Mouse (Mus musculus) megakaryocyte progenitor cell, adult 5-6 weeks (primary cell): ENCODE measurements around the gene Ugdh. TPM values are rescaled to one million over a fixed set of nuclear protein-coding genes. Genes with fewer than 3 reads are reported as not detected.
A peak's percentile ranks its signal among the peaks of the same experiment; 100 is the strongest.

Experiments
- ATAC-seq: replicated peaks from 2 replicates; pipeline ENCODE4 v1.8.0; 2016; ENCODE audit warnings: mild to moderate bottlenecking, moderate TSS enrichment, inconsistent platforms; ENCODE audit not compliant: poor library complexity
- total RNA-seq, 2 experiments: library from RNA; stranded (forward) in 1 of 2; stranded (reverse) in 1 of 2; fragments of 157-497, 149-512 nt in 1 of 2; fragments of 200-1000 nt in 1 of 2; gene quantifications; 2 replicates each; pipeline versions ENCODE4 v1.2.3 to v1.2.4; 2015 to 2017

Ugdh gene
- total RNA-seq, 2 experiments from 2014 or later, result 48.0 to 80.5 TPM

- ATAC-seq, result 0 out of 2 replicates have a peak, but pooled peaks have one; percentile 7
These were observed 1.0 kb downstream of the Ugdh start for GRCm38 (mm10) chr5:65434471-65435362.

GRCm38 (mm10) chr5:65429441-65429840, 6.3 kb downstream of the Ugdh start:
- no peak for ATAC-seq

DNA sequence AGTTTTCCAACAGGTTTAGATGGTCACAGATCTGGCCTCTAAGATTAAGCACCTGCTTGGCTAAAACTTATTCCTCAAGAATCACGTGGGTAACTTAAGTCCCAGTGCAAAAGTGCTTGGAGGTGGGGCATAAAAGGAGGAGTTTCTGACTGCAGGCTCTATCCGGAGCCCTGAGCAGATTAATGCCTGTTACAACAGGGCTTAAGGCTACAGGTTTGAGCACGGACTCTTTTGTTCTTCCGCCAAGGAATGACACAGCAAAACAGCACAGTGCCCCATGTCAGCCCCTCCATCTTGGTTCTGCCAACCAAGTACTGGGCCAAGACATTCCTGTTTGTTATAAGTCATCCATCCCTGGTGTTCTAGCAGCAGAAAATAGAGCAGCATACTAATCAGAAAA, 7.4 kb downstream of the Ugdh start:
- peak; percentile 61 for ATAC-seq

- no peak for ATAC-seq
These were observed 10.5 kb downstream of the Ugdh start for GRCm38 (mm10) chr5:65425251-65425650.

DNA sequence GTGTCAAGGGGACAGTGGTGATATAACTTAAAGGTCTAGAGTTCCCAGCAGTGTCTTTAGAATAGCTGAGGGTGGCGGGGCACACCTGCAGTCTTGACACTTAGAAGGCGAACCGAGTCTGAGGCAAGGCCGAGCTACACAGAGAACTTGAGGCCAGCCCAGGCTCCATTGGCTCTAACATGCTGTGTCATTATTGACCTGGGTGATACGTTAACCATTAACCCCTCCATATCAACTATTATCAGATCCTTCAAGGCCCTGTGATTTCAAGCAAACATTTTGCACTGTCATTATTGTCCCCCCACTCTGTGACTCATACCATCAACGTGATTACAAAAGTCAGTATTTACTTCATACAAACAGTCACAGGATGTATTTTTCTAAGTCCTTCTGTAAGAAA, 11.5 kb downstream of the Ugdh start:
- ATAC-seq, result no peak

- no peak for ATAC-seq
These were observed 12.9 kb downstream of the Ugdh start for GRCm38 (mm10) chr5:65422803-65423202.

- no peak for ATAC-seq
These were observed 14.9 kb downstream of the Ugdh start for GRCm38 (mm10) chr5:65420822-65421221.

GRCm38 (mm10) chr5:65419136-65419535, 16.6 kb downstream of the Ugdh start:
- ATAC-seq, result no peak

- peak; percentile 99 for ATAC-seq
These were observed 19.9 kb downstream of the Ugdh start for GRCm38 (mm10) chr5:65415653-65416458.

DNA sequence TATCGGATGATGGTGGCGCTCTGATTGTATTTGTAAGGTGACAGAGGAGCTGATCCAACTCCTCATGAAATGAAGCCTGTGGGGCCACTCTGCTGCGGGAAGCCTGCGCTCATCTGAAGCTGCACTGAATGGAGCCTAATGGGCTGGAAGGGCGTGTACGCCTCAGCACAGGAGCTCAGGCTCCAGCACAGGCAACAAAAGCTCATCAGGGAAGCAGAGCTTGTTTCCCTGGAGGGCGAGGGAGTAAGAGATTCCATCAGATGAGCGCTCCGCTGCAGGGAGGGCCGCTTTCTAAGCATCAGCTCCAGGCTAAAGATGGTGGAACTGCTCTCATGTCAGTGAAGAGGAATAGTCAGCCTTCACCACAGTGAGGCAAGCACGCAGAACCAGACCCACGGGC, 27.8 kb downstream of the Ugdh start:
- no peak for ATAC-seq

DNA sequence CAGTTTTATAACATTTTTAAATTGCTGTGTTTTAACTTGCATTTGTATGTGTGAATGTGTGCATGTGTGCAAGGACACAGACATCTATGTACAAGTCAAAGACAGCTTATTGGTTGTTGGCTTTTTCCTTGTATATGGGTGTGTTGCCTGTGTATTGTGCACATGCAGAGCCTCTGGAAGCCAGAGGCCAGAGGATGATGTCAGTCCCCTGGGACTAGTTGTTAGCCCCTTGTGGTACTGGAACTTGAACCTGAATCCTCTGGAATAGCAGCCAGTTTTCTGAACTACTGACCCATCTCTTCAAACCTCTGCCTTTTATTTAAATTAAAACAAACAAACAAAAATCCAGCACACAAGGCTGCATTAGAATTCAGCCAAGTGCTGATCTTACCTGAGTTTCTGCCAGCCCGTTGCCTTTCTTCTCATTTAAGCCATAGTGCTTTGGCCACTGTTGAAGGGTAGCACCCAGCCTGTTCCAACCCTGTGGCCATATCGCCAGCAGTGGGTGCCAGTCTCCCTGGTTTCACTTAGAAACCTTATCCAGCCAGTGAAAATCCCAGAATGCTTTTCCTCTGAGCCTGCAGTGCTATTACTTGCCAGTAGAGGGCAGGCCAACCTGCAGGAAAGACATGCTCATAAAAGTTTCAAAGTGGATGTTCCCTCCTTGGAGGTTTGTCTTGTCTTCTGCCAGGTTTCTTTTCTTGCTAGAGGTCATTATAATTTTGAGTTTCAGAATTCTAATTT, 34.3 kb downstream of the Ugdh start:
- peak; percentile 100 for ATAC-seq

DNA sequence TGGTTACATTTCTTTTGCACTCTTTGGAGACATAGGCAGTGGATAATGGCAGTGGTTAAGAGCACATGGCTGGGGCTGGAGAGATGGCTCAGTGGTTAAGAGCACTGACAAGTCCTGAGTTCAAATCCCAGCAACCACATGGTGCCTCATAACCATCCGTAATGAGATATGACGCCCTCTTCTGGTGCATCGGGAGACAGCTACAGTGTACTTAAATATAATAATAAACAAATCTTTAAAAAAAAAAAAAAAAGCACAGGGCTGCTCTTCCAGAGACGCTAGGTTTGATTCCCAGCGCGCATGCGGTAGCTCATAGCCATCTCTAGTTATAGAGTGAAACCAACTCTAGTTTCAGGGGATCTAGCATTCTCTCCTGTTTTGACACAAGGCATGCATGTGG, 41.3 kb downstream of the Ugdh start:
- no peak for ATAC-seq

GRCm38 (mm10) chr5:65391753-65392152, 44.0 kb downstream of the Ugdh start:
- ATAC-seq, result peak; percentile 38

DNA sequence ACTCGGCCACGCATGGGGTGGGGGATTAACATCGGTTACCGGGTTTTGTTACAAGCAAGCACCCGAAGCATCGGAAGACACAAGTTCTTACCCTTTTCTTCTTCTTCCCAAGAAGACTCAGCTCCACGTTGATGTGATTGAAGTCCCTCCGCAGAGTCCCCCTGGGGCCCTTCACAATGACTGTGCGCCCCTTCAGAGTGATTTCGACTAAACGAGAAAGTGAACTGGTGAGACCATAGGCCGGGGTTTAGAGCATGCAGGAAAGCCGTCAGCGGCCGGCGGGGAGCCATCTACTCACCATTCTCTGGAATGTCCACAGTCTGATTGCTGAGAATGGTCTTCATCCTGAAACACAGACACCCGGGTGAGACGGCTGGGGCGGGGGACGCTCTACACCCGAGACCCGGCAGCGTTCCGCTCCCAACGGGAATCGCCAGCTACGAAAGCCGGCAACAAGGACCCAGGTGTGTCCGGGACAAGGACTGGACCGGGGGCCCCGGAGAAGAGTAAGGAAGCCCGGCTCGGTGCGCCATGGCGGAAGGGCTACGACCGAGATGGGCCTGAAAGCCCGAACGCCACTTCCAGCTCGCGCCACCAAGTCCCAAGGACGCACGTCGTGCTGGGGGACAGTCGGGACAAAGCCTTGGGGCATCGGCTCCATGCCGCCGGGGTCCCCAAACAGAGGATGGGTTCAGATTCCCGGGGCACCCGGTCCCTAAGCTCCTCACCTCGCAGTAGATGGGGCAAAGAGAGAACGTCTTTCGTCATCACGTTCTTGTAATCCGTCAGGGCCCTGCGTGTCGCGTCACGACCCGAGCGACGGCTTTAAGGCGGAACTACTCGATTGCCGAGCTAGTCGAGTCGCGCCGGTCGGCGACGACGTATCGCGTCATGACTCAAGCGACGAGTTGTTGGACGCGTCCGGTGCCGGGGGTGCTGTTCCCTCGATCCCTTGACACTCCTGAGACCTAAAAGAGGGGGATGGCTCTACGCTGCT, 44.8 kb downstream of the Ugdh start, which contains the start of the genes Rpl9 and Lias:
Rpl9 (minus strand) TSS at position 797 of the 997 bp plus-strand sequence.
Lias (plus strand) TSS at position 850 of the 997 bp plus-strand sequence.
- peak; percentile 95 for ATAC-seq

- ATAC-seq, result no peak
These were observed 48.5 kb downstream of the Ugdh start for GRCm38 (mm10) chr5:65387008-65387867.

- no peak for ATAC-seq
These were observed 50.0 kb downstream of the Ugdh start for GRCm38 (mm10) chr5:65385704-65386103.

DNA sequence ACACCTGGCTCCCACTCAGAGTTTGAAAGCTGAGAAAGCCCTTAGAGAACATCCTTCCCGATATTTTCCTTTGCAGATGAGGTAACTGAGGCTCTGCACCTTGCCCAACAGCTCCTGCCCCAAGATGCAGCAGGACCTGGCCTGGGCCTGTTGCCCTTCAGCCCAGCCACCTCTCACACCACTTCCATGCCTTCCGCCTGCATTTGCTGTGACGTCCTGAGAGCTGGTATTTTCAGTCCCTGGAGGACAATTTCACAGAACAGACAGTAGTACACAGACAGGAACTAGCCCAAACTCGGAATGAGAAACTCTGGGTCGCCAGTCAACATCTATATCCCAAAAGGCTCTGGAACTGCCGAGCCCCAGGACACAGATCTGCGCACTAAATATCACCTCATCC, 61.0 kb downstream of the Ugdh start:
- no peak for ATAC-seq

GRCm38 (mm10) chr5:65371551-65371950, 64.2 kb downstream of the Ugdh start:
- no peak for ATAC-seq

GRCm38 (mm10) chr5:65367837-65368236, 67.9 kb downstream of the Ugdh start:
- no peak for ATAC-seq
